Mouse (Mus musculus) G1E (cell line): ENCODE measurements at regions not wholly inside any gene's neighbourhood (a gene's known extent, or its start where the extent isn't known, plus 50 kb on each side); places are given as distances from the start of the nearest gene placed in this dataset.

ENCODE experiments used
- CTCF ChIP-seq: IDR thresholded peaks from 2 replicates; pipeline ENCODE4 v1.5.1; 2012; ENCODE audit warnings: low read depth, low read length, inconsistent platforms, mixed read lengths
- TAL1 ChIP-seq: conservative IDR thresholded peaks from 2 replicates; pipeline ENCODE4 v1.6.1; 2012; ENCODE audit warnings: low read depth, low read length, inconsistent platforms, mixed read lengths

DNA sequence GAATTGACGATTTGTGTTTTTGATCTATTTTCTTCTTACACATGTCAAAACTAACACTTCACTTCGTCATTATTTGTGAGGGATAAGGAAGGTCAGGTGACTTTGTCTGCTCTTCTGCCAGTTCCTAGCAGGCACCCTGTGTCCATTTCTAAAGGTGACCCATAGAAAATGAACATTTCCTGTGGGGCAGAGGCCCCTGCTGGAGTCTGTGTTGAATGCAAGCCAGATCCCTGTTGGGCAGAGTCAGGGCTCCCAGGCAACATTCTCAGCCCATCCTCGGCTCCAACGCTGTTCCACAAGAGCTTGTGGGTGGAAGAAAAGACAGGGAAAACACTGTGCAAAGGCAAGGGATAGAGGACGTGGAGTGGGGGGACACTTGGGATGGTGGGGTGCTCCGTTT is 321.2 kb upstream of the Gm5148 start:
- no peak for TF ChIP-seq TAL1
- TF ChIP-seq CTCF: no peak
